Mouse (Mus musculus) c-Kit-negative CD71-positive TER-119-positive erythroid progenitor cells, embryonic 14.5 days (primary cell): ENCODE results near the gene 6430531B16Rik.

Experiments used
- DNase-seq: peaks from one replicate; pipeline ENCODE4 v3.0.0-alpha.2; 2013; ENCODE audit warnings: low read depth, low spot score

Gene 6430531B16Rik

GRCm38 (mm10) chr7:139937810-139938209, 40.7 kb downstream of the 6430531B16Rik start:
- no peak for DNase-seq

- no peak for DNase-seq
These were observed 41.4 kb downstream of the 6430531B16Rik start for GRCm38 (mm10) chr7:139937138-139937537.

- DNase-seq = no peak
These were observed 41.9 kb downstream of the 6430531B16Rik start for GRCm38 (mm10) chr7:139936705-139937104.

GRCm38 (mm10) chr7:139930732-139931131, 47.8 kb downstream of the 6430531B16Rik start:
- no peak for DNase-seq
